Mouse (Mus musculus) embryonic facial prominence, embryonic 13.5 days (tissue): ENCODE results near the gene Zfp30. TPM values are rescaled to one million over a fixed set of nuclear protein-coding genes. Genes with fewer than 3 reads are reported as not detected.
A peak's percentile ranks its signal among the peaks of the same experiment; 100 is the strongest.

Experiments used
- ATAC-seq: fragments of 200-750 bp; cut with Nextera tagmentation; 2 replicates; pipeline ENCODE4 v1.8.0; 2017; ENCODE audit warnings: low read depth; ENCODE audit not compliant: insufficient number of reproducible peaks, insufficient read depth, low FRiP score, low TSS enrichment
- H3K27ac ChIP-seq: fragments of 300-500 bp; sonication (generic); 2 replicates; pipeline ENCODE4 v1.5.1; 2015; ENCODE audit warnings: moderate library complexity, mild to moderate bottlenecking, inconsistent platforms
- H3K27me3 ChIP-seq: fragments of 300-500 bp; sonication (generic); 2 replicates; pipeline ENCODE4 v1.6.1; 2015; ENCODE audit warnings: mild to moderate bottlenecking, inconsistent platforms
- H3K36me3 ChIP-seq: fragments of 300-500 bp; sonication (generic); 2 replicates; pipeline ENCODE4 v1.6.1; 2015; ENCODE audit warnings: mild to moderate bottlenecking, inconsistent platforms
- H3K4me1 ChIP-seq: fragments of 300-500 bp; sonication (generic); 2 replicates; pipeline ENCODE4 v1.6.1; 2015; ENCODE audit warnings: inconsistent platforms
- H3K4me2 ChIP-seq: fragments of 300-500 bp; sonication (generic); 2 replicates; pipeline ENCODE4 v1.6.1; 2015; ENCODE audit warnings: moderate library complexity, mild to moderate bottlenecking, inconsistent platforms
- H3K4me3 ChIP-seq: fragments of 300-500 bp; sonication (generic); 2 replicates; pipeline ENCODE4 v1.5.1; 2015; ENCODE audit warnings: mild to moderate bottlenecking, inconsistent platforms
- H3K9ac ChIP-seq: fragments of 300-500 bp; sonication (generic); 2 replicates; pipeline ENCODE4 v1.6.1; 2015; ENCODE audit warnings: mild to moderate bottlenecking, inconsistent platforms
- H3K9me3 ChIP-seq: fragments of 300-500 bp; sonication (generic); 2 replicates; pipeline ENCODE4 v1.6.1; 2016; ENCODE audit warnings: inconsistent platforms
- WGBS: fragments of 180-500 bp; shearing (Covaris S2); methylation state at CpG from one replicate; pipeline ENCODE4 v1.1.7; 2015; ENCODE audit warnings: mixed read lengths; 5-methylcytosine and 5-hydroxymethylcytosine counted together
- polyA plus RNA-seq: library from polyadenylated mRNA; unstranded; fragments of >200 nt; fragmentation: Nextera tagmentation; extraction: Ambion mirVana; gene quantifications from 2 replicates; pipeline ENCODE4 v1.2.1, GENCODE M21; 2015

The Zfp30 gene
- 10.8 and 11.7 TPM in 2 replicates for polyA plus RNA-seq

DNA sequence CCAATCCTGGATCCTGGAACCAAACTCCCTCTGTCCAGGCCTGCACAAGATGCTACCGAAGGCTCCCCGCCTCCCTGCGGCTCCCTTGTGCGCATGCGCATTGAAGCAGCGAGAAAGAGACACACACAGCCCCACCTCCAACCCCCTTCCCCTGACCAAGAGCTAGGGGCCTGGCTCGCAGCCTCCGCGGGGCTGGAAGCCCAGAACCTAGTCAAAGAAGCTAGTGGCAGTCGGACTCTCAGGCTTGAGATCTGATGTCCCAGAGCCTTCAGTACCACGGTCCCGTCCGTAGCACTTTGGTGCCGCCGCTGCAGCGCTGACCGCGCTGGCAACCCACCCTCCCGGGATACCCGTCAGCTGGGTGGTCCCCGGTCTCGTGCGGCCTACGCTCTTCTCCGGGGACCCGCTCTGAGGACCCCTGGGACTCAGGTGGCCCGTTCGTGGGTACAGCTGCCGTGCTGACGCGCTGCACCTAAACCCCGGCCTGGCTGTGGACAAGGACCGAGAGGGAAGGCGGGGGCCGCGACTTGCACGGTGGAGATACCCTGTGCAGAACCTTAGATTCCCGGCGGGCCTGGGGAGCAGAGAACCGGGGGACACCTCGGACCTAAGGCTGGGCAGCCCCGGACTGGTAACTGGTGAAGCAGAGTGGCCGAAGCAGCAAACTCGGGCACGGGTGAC lies at the start of gene Zfp30:
TSS of gene Zfp30 (plus strand) at position 128 of the 681 bp plus-strand sequence.
- ATAC-seq, result peak; percentile 97
- H3K27ac ChIP-seq, result peak within 1 kb of the TSS; percentile 86
- H3K9me3 ChIP-seq, result no peaks in the 10 kb centered on the region; the same call in 1 of the 2 replicates
- peak within 1 kb of the TSS; percentile 91 for H3K4me3 ChIP-seq
- peak within 1 kb of the TSS; percentile 94 for H3K9ac ChIP-seq
- peak within 1 kb of the TSS; percentile 78 for H3K4me2 ChIP-seq
- peaks cover 16% of the 10 kb centered on the region for H3K4me1 ChIP-seq
- no peaks in the 10 kb centered on the region for H3K27me3 ChIP-seq
- under 1% methylated on average over 45 of the region's 45 CpGs for WGBS
- H3K36me3 ChIP-seq, result peaks cover 29% of the 10 kb centered on the region

DNA sequence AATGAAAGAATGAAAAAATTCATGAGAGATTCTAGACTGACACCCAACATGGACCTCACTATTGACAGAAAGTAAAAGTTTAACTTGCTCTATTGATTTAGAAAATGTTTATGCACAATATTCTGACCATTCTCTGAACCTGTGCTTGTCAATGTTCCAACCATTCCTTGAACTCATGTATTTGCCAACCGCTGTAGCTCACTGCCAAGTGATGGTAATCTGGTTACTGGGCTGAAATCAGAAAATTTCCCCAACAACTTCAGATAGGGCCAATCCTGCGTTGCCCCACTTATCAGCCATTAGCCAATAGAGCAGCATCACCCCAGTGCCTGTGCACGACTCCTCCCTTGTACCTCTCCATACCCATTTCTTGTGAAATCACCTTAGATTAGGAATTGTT lies 41.5 kb upstream of the Zfp30 start:
- H3K27me3 ChIP-seq, result no peaks in the 10 kb centered on the region
- H3K9ac ChIP-seq, result no peak overlapping the region
- no peak for ATAC-seq
- H3K9me3 ChIP-seq, result no peaks in the 10 kb centered on the region
- no peaks in the 10 kb centered on the region for H3K4me1 ChIP-seq
- H3K36me3 ChIP-seq, result no peaks in the 10 kb centered on the region
- no peak overlapping the region for H3K4me3 ChIP-seq
- no peak overlapping the region for H3K4me2 ChIP-seq
- WGBS, result 85% methylated on average over 3 of the region's 3 CpGs
- no peak overlapping the region for H3K27ac ChIP-seq

DNA sequence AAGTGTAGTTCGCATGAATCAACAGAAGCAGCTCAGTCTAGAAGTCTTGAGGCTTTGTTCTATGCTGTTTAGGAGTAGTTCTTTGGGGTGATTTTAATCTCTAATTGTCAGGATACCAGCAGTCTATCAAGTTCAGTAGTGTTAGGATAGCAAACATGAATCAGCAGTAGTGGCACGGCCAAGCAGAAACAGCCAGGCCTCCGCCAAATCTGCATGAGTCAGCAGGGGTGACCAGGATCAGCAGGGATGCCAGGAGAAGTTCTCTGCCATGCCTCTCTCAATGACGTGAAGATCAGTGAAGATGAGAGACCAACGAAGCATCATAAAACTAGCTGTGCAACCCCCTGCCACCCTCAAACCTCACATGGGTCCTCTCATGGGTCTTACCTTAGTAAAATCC lies 23.3 kb upstream of the Zfp30 start:
- Histone ChIP-seq H3K4me2 (no peak overlapping the region), H3K27ac (no peak overlapping the region), H3K36me3 (0 out of 2 replicates have a peak, but pooled peaks cover 3% of the 10 kb centered on the region), H3K27me3 (no peaks in the 10 kb centered on the region), H3K9ac (no peak overlapping the region), H3K4me1 (no peaks in the 10 kb centered on the region), H3K9me3 (no peaks in the 10 kb centered on the region), H3K4me3 (no peak overlapping the region)
- no peak for ATAC-seq
- 90% methylated on average over 5 of the region's 5 CpGs for WGBS

DNA sequence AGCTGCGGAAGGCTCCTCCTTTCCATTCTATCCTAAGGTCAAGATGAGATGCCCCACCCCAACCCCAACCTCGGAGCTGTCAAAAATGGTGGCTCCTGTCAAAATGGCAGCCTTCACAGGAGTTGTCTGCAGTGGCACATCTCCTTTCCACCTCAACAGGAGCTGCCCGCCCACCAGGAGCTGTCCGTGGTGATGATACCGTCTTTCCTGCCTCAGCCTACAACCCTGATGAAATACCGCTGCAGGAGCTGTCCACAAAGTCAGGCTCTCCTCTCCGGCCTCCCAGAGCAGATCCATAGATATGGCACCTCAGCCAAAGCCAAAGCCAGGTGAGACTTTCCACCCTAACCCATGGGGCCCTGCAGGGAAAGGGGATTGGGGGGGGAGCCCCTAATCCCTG lies 19.1 kb upstream of the Zfp30 start:
- H3K36me3 ChIP-seq, result 0 out of 2 replicates have a peak, but pooled peaks cover 3% of the 10 kb centered on the region
- WGBS, result 80% methylated on average over 7 of the region's 7 CpGs
- H3K27me3 ChIP-seq, result no peaks in the 10 kb centered on the region
- no peak overlapping the region; the same call in 1 of the 2 replicates for H3K4me3 ChIP-seq
- no peak overlapping the region for H3K4me2 ChIP-seq
- ATAC-seq, result no peak
- peaks cover 13% of the 10 kb centered on the region for H3K4me1 ChIP-seq
- H3K27ac ChIP-seq, result no peak overlapping the region
- no peak overlapping the region for H3K9ac ChIP-seq
- H3K9me3 ChIP-seq, result no peaks in the 10 kb centered on the region

DNA sequence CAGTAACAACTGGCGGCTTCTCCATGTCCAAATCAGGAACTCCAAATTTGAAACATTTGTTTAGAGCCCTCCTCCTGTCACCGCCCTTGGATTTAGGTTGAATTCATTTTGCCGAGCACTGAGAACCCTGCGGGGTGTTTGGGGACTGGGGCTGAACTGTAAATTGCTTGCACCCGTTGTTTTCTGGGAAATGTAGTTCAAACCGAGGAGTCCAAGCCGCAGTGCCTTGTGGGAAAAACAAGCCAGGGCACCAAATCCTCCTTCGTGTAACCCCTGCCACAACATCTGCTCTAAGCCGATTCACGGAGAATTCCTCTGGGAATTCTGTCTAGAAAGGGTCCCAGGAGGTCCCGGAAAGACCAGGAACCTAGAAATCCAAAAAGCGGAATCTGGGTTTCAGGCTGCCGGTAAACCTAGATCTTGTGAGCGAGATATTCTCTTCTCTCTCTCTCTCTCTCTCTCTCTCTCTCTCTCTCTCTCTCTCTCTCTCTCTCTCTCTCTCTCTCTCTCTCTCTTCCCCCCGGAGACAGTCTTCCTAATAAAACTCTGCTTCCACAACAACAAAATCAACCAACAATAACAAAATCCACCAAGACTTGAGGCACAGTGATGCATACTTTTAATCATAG lies 16.6 kb upstream of the Zfp30 start:
- H3K4me2 ChIP-seq, result peak overlapping the region; percentile 82
- no peaks in the 10 kb centered on the region for H3K27me3 ChIP-seq
- H3K9me3 ChIP-seq, result no peaks in the 10 kb centered on the region
- peak overlapping the region; percentile 81 for H3K4me3 ChIP-seq
- peaks cover 15% of the 10 kb centered on the region for H3K36me3 ChIP-seq
- WGBS, result under 1% methylated on average over 15 of the region's 15 CpGs
- peak overlapping the region; percentile 68 for H3K9ac ChIP-seq
- peaks cover 19% of the 10 kb centered on the region for H3K4me1 ChIP-seq
- peak overlapping the region; percentile 91 for H3K27ac ChIP-seq
- ATAC-seq, result no peak

DNA sequence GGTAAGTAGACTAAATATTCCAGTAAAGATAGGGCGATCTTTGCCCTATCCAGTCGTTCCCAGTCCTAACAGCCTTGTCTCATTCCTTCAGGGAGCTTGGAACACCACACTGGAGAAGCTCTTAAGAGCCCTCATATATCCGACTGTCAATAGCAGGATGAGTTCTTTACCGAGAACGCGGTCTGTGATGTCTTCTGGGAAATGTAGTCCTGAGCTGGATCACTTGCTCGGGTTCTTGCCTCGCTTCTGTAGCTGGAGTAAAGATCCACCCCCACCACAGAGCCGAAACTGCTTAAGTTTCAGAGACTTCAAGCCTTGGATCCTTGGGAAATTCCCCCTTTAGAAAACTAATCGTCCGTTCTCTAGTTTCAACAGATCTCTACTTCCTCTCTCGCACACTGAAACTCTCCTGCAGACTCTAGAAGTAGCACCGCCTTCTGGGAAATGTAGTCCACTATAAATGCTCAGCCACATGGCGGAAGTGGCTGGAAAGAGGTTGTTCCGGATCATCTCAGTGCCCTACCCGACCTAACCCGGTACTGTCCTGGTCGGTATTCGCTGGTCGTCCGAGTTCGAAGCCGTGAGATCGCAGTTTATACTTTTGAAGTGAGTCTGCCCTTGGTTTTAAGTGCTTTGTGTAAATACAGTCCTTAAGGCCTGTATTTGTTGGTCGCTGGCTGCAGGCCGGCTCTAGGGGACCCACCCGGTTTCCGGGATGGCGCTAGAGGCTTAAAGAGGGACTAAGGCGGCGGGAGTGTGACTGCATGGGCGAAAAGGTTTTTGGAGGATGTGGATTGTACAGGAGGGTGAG lies 15.5 kb upstream of the Zfp30 start, which contains the start of gene Zfp84:
TSS of gene Zfp84 (plus strand) at position 463 of the 811 bp plus-strand sequence.
- H3K36me3 ChIP-seq, result peaks cover 22% of the 10 kb centered on the region
- H3K4me1 ChIP-seq, result peaks cover 19% of the 10 kb centered on the region
- peak; percentile 90 for ATAC-seq
- H3K9ac ChIP-seq, result peak within 1 kb of the TSS; percentile 79
- peak within 1 kb of the TSS; percentile 82 for H3K4me2 ChIP-seq
- H3K4me3 ChIP-seq, result peak within 1 kb of the TSS; percentile 81
- peak within 1 kb of the TSS; percentile 91 for H3K27ac ChIP-seq
- no peaks in the 10 kb centered on the region for H3K9me3 ChIP-seq
- no peaks in the 10 kb centered on the region for H3K27me3 ChIP-seq
- under 1% methylated on average over 32 of the region's 32 CpGs for WGBS

DNA sequence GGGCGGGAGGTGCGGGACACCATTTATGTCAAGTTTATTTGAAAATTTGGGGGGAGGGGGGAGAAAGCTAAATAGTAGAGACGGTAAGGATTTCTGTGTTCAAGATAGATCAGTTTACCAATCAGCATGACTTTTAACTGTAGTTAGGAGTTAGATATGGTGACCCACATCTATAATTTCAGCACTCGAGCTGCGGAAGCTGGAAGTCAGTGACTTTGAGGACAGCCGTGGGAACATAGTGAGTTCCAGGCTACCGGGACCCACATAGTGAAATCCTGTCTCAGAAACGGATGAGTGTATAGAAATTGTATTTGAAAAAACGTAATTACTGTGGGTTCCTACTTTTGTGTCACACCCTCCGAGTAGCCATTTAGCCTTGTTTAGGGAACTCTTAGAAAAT lies 14.8 kb upstream of the Zfp30 start:
- Histone ChIP-seq H3K27me3 (no peaks in the 10 kb centered on the region), H3K4me1 (peaks cover 19% of the 10 kb centered on the region), H3K4me3 (peak overlapping the region; percentile 81), H3K27ac (peak overlapping the region; percentile 91), H3K4me2 (peak overlapping the region; percentile 82), H3K36me3 (peaks cover 29% of the 10 kb centered on the region), H3K9ac (peak overlapping the region; percentile 79), H3K9me3 (no peaks in the 10 kb centered on the region)
- WGBS, result 5% methylated on average over 10 of the region's 10 CpGs
- no peak for ATAC-seq

DNA sequence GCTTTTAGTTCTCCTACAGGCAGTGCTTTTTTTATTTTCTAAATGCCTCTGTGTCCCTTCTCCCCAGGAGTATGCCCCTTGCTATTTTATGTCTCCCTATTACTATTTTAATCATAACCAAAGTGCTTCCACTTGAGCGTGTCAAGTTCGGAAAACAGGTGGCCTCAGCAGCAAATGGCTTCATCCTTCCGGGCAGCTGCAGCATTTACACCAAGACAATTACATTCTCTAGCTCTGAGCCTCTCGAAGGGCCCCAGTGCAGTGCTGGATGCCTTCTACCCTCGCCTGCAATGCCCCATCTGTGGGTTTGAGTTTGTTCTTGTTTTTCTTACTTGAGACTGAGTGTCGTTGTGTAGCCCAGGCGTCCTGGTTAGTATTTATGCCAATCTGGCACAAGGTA lies 10.3 kb upstream of the Zfp30 start:
- Histone ChIP-seq H3K9ac (no peak overlapping the region), H3K9me3 (peaks cover 3% of the 10 kb centered on the region; the same call in 1 of the 2 replicates), H3K36me3 (peaks cover 70% of the 10 kb centered on the region), H3K4me1 (peaks cover 14% of the 10 kb centered on the region), H3K4me2 (no peak overlapping the region), H3K27ac (no peak overlapping the region), H3K4me3 (no peak overlapping the region), H3K27me3 (no peaks in the 10 kb centered on the region)
- WGBS, result 91% methylated on average over 7 of the region's 7 CpGs
- ATAC-seq, result no peak

DNA sequence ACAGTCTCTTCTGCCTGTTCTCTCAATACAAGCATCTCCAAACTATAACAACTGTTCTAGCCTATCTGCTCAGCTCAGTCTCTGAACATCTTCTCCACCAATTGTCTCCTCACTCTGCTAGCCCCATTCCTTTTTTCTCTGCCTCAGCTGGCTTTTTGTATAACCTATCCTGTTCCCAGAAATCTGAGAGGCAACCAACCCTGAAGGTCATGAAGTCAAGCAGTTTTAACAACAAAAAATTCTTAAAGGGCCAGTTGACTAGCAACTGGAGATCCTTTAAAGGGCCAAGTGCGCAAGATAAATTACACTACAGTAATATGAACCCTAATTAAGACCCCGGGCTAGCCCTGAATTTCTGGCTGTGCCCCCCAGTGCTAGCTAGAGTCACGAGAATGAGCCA lies 9.4 kb upstream of the Zfp30 start:
- no peaks in the 10 kb centered on the region for H3K27me3 ChIP-seq
- no peak overlapping the region for H3K9ac ChIP-seq
- 79% methylated on average over 3 of the region's 3 CpGs for whole genome bisulfite sequencing
- no peak for ATAC-seq
- H3K36me3 ChIP-seq, result peaks cover 78% of the 10 kb centered on the region
- H3K4me3 ChIP-seq, result no peak overlapping the region
- peaks cover 9% of the 10 kb centered on the region for H3K4me1 ChIP-seq
- H3K9me3 ChIP-seq, result peaks cover 3% of the 10 kb centered on the region; the same call in 1 of the 2 replicates
- no peak overlapping the region for H3K27ac ChIP-seq
- H3K4me2 ChIP-seq, result no peak overlapping the region

DNA sequence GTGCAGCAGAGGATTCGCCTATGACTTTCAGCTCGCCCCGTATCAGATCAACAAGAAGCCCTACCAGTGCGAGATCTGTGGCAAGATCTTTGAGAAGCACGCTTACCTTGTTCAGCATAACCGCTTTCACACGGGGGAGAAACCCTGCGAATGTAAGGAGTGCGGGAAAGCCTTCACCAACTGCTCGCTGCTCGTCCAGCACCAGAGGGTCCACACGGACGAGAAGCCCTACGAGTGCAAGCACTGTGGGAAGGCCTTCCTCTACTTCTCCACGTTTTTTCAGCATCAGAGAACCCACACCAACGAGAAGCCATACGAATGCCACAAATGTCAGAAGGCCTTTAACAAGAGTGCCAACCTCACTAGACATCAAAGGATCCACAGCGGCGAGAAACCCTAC lies 7.2 kb upstream of the Zfp30 start:
- no peak overlapping the region for H3K4me2 ChIP-seq

DNA sequence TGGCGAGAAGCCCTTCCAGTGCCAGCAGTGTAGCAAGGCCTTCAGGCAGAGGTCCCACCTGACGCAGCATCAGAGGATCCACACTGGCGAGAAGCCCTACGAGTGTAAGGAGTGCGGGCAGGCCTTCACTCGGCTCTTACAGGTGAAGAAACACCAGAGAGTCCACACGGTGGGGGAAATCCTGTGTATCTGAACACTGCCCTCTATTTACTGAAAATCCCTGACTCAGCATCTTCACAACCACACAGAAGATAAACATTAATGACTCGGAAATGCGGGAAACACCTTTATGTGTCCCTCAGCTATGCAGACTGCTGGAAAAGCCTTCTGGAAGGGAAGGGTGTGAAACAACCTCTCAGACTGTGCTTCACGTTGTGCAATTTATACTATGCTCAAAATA lies 6.4 kb upstream of the Zfp30 start:
- no peak overlapping the region for H3K4me2 ChIP-seq
- WGBS, result 95% methylated on average over 10 of the region's 10 CpGs
- no peaks in the 10 kb centered on the region for H3K4me1 ChIP-seq
- ATAC-seq, result no peak
- H3K4me3 ChIP-seq, result no peak overlapping the region
- no peak overlapping the region for H3K9ac ChIP-seq
- H3K27ac ChIP-seq, result no peak overlapping the region
- peaks cover 66% of the 10 kb centered on the region for H3K36me3 ChIP-seq
- H3K27me3 ChIP-seq, result no peaks in the 10 kb centered on the region
- H3K9me3 ChIP-seq, result peaks cover 3% of the 10 kb centered on the region; the same call in 1 of the 2 replicates

More for the DNA sequence above, 7.2 kb upstream of the Zfp30 start:
- Histone ChIP-seq H3K4me1 (no peaks in the 10 kb centered on the region), H3K9me3 (peaks cover 3% of the 10 kb centered on the region; the same call in 1 of the 2 replicates), H3K9ac (no peak overlapping the region), H3K4me3 (no peak overlapping the region), H3K27ac (no peak overlapping the region), H3K27me3 (no peaks in the 10 kb centered on the region), H3K36me3 (peaks cover 74% of the 10 kb centered on the region)
- no peak for ATAC-seq
- WGBS, result 96% methylated on average over 19 of the region's 19 CpGs
